Mouse (Mus musculus) erythroblast, embryonic 14.5 days (primary cell): ENCODE measurements around the gene Plau.

Experiments
- GATA1 ChIP-seq: IDR thresholded peaks from 2 replicates; pipeline ENCODE4 v1.6.1; 2012; ENCODE audit warnings: low read length, inconsistent platforms, mixed read lengths
- TAL1 ChIP-seq: IDR thresholded peaks from 3 replicates; pipeline ENCODE4 v1.6.1; 2012; ENCODE audit warnings: low read length, inconsistent platforms, mixed read lengths

DNA sequence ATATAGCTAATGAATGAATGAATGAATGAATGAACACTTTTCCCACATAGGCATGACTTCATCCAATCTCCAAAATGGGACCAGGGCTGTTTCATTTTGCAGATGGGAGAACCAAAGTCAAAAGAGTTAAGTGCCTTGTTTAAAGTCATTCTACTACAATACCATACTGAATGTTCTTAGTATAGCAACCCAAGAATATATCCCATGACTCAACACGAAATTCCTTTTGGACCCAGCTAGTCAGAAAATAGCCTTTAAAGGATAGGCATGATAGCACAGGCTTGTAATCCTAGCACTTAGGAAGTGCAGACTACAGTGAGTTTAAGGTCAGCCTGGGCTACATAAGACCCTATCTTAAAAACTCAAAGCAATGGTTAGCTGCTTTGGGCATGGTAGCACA, 4.5 kb upstream of the Plau start:
- no peak for TF ChIP-seq TAL1
- no peak for TF ChIP-seq GATA1
